Mouse (Mus musculus) v-Abl transformed pro-B cells (cell line): Measurements from ENCODE around the gene Slc5a11.

Source experiments
- in situ Hi-C, 2 experiments: fragments of 400-800 bp; cut with MboI; formaldehyde crosslinking; loops; one replicate each; pipeline ENCODE4 v1.15.1; 2025; ENCODE audit not compliant: unreplicated experiment in 2 of 2

Slc5a11 gene

DNA sequence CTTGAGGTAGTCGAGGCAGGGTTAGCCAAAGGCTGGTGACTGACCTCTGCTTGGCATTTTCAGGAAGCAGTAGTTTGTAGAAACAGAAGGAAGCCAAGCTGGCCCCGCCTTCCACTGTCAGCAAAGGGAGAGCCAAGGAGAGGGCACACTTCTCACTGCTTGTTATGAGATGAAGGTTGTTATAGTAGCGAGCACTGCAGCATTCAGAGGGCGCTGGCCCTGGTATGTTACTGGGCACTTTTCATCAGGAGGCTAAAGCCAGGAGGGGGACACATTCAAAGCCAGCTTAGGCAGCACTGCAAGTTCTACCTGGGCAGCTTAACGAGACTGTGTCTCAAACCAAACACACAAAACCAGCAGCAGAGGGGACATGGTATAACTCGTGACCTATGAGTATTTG lies 7.0 kb upstream of the Slc5a11 start:
- in situ Hi-C loops, result loop anchor here (5.0 kb wide), 1 partner anchor 260 kb away; no protein-coding TSS in a partner anchor

DNA sequence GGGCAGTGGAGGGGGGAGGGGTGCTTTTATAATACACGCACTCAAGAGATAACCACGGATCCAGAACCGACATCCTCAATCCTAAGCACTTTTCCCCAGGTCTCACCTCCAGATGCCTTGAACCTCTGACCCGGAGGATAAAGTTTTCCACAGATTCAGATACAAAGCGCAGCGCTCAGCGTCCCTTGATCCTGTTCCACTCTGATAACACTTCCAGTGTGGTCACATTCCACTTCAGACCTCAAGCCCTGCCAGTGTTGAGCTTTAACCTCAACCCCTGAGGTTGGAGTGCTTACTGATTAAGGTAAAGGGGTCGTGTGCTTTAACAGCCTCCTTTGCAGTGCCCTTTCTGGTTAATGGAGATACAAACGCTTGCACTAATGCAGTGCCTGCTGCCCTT lies 4.7 kb upstream of the Slc5a11 start:
- in situ Hi-C loops, result loop anchor here (5.0 kb wide), 1 partner anchor 257 kb away; no protein-coding TSS in a partner anchor

GRCm38 (mm10) chr7:123211461-123211860 lies 3.1 kb upstream of the Slc5a11 start:
- in situ Hi-C loops, result no loop called here

- in situ Hi-C loops, result no loop called here
These were observed 2.3 kb upstream of the Slc5a11 start for GRCm38 (mm10) chr7:123212316-123212715.

DNA sequence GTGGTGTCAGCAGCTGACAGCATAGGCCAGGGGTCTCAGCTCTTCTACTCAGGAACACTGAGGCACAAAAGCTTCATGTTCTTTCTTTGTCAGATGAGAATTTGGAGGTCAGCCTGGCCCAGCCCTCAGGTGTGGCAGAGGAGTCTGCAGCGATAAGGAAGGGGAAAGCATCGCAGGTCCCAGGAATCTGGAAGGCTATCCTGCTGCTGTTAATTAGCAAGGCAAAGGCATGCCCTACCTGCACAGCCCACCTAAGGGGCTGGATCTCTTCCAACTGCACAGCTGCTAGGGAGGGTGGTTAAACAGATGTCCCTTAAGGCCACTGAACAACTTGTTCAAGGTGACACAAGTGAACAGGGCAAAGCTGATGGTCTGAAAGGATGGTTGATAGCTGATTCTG lies 558 bp downstream of the Slc5a11 start:
- in situ Hi-C loops, result no loop called here

DNA sequence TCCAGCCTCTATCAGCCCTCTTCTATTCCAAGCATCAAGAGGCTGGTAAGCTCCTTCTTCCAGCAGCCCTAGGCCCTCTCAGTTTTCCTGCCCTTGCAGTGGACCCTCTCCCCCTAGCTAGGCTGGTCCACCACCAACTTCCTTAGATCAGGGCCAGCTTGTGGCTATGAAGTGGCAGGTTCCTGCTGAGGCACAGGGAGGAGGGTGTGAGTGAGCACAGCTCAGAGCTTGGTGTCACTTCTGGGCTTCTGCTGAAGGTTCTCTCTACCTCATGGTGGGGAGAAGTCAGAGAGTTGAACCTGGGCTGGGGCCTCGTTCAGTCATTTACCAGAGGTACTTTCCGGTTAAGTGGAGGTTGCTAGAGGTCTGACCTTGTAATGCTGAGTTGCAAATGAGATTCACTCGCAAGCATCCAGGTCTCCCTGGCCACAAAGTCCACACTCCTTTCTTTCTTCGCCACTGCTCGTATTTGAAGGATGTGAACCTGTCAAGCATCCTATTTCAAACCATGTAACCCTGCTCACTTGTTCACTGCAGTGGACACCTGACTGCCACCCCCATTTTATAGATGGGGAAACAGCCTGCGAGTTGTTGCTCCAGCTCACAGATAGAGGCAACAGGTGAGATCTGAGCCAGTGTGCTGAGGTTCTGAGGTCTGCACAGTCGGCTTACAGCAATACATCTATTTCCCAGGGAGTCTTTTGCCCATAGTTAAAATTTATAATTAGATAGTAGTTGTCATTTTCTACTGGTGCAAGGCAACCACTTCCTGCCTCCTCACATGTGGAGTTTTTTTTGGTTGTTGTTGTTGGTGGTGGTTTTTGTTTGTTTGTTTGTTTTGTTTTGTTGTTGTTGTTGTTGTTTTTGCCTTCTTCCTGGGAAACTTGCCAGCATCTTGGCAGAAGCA lies 3.1 kb downstream of the Slc5a11 start:
- in situ Hi-C loops, result no loop called here

DNA sequence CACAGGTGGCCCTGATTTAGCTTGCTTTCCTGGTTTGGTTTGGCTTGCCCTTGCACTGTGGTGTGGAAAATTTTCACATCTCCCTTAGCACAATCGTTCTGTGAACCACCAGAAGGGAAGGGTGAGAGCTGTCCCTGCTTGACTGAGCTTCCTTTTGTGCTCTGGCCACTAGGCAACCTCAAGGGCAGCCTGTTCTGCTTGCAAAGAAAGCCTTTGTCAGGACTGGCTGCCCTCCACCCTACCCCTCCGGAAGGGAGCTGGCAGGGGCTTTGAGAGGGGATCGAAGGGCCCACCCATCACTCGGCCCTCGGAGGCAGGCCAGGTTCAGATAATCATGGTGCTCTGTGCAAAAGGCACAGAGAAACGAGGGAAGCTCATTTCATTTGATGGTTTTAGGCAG lies 4.0 kb downstream of the Slc5a11 start:
- in situ Hi-C loops, result no loop called here

DNA sequence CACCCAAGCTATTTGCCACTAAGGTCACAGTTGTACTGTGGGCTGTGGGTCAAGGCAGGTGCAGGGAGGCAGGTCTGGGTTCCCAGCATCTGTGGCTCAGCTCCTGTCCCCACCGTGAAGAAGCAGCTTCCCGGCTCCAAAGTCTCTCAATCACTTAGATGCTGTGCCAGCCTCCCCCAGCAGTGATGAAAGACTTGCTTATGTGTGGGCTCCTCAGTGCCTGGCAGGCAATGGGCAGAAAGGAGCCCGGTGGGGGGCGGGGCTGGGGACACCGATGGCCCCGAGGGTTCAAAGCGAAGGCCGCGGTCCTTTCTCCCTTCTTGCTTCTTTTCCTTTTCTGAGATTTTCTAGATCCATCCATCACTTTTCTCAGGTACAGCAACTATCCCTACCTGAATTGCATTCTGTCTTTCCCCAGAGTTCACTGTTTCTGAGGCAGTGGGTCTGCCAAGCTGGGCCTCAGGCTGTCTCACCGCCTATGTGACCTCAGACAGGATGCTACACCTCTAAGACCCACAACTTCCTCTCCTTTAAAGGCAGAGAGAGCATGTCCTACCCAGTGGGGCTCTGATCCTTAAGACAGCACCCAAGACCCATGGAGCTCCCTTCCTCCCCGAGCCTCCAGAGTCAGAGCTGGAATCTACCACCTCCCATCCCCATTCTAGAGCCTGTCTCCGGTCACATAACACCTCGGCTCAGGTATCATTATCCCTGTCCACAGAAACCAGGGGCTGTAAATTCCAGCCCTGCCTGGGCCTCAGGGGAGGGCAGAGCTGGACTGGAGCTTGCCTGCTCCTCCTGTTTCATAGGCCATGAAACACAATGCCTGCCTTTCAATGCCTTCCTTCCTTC lies 5.4 kb downstream of the Slc5a11 start:
- in situ Hi-C loops, result no loop called here

DNA sequence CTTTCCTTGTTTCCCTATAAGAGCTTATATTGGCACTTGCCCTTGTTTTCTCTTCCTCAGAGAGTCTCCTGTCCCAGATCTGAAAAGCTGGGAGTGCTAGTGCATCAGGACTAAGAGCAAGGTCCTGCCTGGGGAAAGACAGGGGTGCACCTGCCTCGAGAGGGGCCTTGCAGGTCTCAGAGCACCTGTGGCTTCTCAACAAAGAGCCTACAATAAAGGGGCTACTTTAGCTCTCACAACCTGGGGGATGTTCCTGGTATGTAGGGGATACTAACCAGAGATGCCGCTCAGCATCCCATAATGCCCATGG lies 6.0 kb downstream of the Slc5a11 start:
- in situ Hi-C loops, result no loop called here

DNA sequence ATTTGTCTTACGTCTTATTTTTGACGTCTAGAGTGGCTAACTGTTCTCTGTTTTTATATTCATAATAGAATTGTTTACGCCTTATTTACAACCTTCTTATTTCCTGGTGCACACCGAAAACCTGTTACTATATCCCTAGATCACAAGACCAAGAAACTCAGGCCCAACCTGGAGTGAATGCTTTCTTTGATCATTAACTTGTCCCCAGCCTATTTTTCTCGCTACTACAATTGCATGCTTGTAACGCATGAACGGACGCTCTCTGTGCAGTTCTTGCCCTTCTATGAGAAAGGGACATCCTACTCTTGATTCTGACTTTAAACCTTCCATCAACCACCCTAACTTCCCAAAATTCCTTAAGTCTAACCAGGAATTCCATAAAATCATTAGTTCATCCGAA lies 9.5 kb downstream of the Slc5a11 start:
- in situ Hi-C loops, result no loop called here

GRCm38 (mm10) chr7:123225159-123225558 lies 10.6 kb downstream of the Slc5a11 start:
- in situ Hi-C loops, result no loop called here

DNA sequence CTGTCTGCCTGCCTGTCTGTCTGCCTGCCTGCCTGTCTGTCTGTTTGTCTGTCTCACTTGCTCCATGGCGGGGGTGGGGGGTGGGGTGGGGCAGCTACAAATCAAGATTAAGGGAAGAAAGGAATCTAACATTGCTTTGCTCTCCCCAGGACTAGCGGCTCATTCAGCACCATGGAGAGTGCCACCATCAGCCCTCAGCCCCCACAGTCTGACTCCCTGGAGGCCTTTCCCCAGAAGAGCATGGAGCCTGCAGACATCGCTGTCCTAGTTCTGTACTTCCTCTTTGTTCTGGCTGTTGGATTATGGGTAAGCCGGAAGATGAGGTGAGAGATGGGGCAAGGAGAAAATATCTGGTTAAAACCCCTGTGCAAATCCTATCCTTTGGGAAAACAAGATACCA lies 20.9 kb downstream of the Slc5a11 start:
- in situ Hi-C loops, result no loop called here

DNA sequence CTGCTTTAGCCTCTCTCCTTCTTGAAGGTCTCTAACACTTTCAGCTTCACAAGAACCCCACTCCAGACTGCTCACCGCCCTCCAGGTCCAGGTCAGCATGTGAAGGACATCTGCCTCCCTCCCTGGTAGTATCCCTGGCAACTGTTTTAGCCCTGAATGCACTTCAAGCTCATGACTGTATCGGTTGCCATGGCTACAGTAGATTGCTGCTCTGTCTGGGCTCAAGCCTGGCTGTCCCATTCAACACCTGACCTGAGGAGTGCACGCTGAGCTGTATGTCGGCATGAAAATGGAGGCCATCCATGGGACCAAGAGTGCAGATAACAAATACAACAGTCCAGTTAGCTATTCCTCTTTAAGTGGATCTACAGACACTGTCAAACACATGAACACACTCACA lies 24.0 kb downstream of the Slc5a11 start:
- in situ Hi-C loops, result no loop called here

DNA sequence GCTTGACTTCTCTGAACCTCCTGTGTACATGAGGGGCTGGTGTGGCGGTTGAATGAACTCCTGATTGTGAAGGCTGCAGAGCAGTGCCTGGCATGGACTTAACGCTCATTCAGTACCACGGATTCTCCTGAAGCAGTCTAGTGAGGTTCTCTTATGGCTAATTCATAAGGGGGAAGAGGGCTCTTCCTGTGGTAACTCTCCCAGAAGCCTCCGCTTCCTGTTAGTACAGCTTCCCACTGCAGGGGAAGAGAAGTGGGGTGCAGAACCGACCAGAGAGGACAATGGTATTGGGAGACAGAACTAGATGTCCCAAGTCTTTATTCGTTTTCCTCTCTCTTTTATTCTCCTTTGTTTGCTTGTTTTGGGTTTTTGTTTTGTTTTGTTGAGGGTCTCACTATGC lies 25.5 kb downstream of the Slc5a11 start:
- in situ Hi-C loops, result no loop called here

DNA sequence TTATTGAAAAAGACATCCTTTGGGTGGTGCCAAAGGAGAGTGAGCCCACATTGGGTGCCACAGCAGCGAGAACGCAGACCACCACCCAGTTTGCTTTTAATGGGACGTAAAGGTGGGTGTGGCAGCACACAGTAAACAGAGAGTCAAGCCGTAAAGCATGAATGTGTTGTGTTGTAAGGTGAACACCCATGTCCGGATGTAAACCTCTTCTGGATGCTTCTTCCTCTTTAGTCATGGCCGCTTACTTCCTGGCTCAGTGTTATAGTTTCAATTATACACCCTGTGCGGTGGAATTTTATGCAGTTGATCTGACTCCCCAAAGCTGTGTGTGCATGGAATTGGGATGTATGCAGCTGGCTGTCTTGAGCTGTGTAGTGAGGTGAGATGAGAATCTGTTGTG lies 27.7 kb downstream of the Slc5a11 start:
- in situ Hi-C loops, result no loop called here

DNA sequence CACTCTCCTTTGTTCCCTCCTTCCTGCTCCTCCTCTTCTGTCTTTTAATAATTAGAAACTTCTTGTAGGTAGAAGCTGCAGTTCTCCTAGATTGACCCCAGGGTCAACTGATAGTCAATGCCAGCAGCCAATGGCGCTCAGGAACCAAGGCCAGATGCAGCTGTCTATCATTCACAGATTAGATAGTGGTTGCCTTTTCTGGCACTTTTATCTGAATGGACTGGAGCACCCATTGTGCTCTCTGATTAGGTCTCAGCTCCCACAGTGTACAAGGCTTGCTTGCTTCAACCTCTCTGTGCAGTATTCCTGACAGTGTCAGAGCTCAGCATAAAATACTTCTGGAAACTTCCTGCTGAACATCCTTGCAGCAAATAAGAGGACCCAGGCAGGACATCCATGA lies 30.3 kb downstream of the Slc5a11 start:
- in situ Hi-C loops, result no loop called here

GRCm38 (mm10) chr7:123246504-123247084 lies 32.0 kb downstream of the Slc5a11 start:
- in situ Hi-C loops, result no loop called here

DNA sequence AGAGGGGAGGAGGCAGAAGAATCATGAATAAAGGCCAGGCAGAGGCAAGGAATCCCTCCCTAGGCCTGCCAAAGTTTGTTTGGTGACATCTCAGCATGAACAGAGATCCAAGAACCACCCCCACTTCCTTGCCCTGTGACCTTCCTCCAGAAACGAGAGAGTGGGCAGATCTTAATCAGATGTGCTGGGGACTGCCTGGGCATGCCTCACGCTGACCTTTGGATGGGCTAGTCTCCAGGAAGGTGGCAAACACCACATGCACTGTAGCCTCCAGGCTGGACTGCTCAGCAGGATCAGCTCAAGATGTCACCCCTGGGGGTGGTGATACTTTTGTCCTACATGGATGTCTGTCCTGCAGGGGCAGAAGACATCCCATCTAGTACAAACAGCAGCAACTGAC lies 33.6 kb downstream of the Slc5a11 start:
- in situ Hi-C loops, result no loop called here

DNA sequence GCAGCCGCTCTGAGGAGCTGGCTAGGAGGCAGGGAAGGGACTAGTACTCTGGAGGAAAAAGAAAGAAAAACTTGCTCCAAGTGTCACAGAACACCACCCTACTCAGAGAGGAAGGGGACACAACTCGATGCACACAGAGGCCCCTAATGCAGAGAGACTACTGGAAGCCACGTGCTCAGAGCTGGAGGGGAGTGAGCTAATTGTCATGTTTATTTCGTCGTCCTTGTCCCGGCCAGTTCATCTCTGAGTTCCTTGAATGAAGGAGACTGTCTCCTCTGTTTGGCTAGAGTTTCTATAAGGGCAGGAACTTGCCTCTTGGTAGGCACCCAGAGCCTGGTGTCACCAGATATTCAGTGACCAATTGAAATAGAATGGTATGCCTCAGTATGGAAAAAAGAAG lies 36.8 kb downstream of the Slc5a11 start:
- in situ Hi-C loops, result no loop called here

DNA sequence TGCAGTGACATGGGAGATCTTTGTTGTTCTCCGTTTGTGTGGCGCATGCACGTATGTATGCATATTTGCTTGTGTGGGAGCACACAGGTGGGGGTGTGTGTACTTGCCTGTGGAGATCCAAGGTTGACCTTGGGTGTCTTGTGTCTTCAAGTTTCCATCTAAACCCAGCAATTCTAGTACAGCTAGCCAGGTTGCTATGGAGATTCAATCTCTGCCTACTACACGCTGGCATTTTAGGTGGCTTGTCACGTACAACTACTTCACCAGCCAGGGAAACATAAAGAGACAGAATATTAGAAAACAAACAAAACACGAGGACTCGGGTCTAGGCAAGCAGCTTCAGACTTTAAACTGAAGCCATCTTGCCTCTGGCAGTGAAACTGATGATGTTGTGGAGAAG lies 38.8 kb downstream of the Slc5a11 start:
- in situ Hi-C loops, result no loop called here

DNA sequence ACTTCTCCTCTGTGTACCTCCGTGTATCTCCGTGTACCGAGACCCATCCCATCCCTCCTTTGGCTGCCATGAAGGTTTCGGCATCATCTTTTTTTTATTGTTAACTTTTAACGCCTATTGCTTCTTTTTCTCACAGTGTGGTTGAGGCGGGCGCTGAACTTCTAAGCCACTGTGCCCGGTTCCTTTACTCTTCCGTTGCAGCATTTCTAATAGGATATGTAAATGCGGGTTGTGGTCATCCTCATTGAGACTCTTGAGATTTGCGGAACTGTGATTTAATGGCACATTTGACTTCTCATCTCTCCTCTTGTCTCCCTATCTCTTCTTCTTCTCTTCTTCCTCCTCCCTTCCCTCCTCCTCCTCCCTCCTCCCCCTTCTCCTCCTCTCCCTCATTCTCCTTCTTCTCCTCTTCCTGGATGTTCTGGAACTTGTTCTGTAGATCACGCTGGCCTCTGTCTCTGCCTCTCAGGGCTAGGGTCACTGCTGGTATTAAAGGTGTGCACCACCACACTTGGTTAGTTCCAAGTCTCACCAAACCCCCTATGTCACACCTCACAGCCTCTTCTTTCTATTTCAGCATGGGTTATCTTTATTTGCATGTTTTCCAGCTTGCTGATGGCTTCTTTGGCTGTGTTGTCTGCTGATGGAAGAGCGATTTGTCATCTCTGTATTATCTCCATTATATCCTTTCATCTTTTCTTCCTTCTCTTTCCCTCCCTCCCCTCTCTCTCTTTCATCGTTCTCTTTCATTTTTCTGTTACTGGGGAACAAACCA lies 39.8 kb downstream of the Slc5a11 start:
- in situ Hi-C loops, result no loop called here
